Mouse (Mus musculus) small intestine, adult 2 months (tissue): ENCODE data around the gene Trim56. TPM values are rescaled to one million over a fixed set of nuclear protein-coding genes. Genes with fewer than 3 reads are reported as not detected.
"Not testable (repeated sequence)": the region's sequence is repeated elsewhere in the genome, so short reads cannot be mapped to it uniquely, and the experiment has no call there.

ENCODE experiments used
- H3K27ac ChIP-seq: fragments of 200-500 bp; 2 replicates; pipeline ENCODE4 v1.5.1; 2012; ENCODE audit warnings: low read depth, low read length, control low read depth, inconsistent platforms; ENCODE audit not compliant: insufficient read depth
- H3K27me3 ChIP-seq: fragments of 200-500 bp; 2 replicates; pipeline ENCODE4 v1.6.1; 2012; ENCODE audit warnings: mild to moderate bottlenecking, moderate library complexity, low read length, inconsistent platforms; ENCODE audit not compliant: control insufficient read depth, insufficient read depth
- H3K36me3 ChIP-seq: fragments of 200-500 bp; 2 replicates; pipeline ENCODE4 v1.6.1; 2012; ENCODE audit warnings: mild to moderate bottlenecking, low read length, control low read depth, inconsistent platforms; ENCODE audit not compliant: control insufficient read depth, insufficient read depth
- H3K4me1 ChIP-seq: fragments of 200-500 bp; 2 replicates; pipeline ENCODE4 v1.6.1; 2012; ENCODE audit warnings: low read length, inconsistent platforms, mixed read lengths; ENCODE audit not compliant: control insufficient read depth, insufficient read depth, insufficient read length
- H3K4me3 ChIP-seq: fragments of 200-500 bp; 2 replicates; pipeline ENCODE4 v1.5.1; 2012; ENCODE audit warnings: low read depth, mild to moderate bottlenecking, control low read depth, inconsistent platforms, low read length, moderate library complexity
- CTCF ChIP-seq: fragments of 200-500 bp; IDR thresholded peaks from 2 replicates; pipeline ENCODE4 v1.5.1; 2012; ENCODE audit warnings: low read depth, mild to moderate bottlenecking, control low read depth, inconsistent platforms, low read length, moderate library complexity, mixed read lengths; ENCODE audit not compliant: insufficient replicate concordance, insufficient read length; ENCODE audit errors: extremely low read depth
- POLR2A ChIP-seq: fragments of 200-500 bp; IDR thresholded peaks from 2 replicates; pipeline ENCODE4 v1.6.1; 2012; ENCODE audit warnings: low read depth, mild to moderate bottlenecking, control low read depth, inconsistent platforms, low read length, moderate library complexity
- WGBS: fragments of 180-500 bp; shearing (Covaris S2); methylation state at CpG from one replicate; pipeline ENCODE4 v1.1.7; 2018; 5-methylcytosine and 5-hydroxymethylcytosine counted together
- polyA plus RNA-seq: library from polyadenylated mRNA; depleted of rRNA; stranded (reverse); fragments of >200 nt; gene quantifications from 2 replicates; pipeline ENCODE4 v1.2.3, GENCODE M21; 2012; rRNA removed

Trim56 gene
- 10.3 and 19.9 TPM in 2 replicates for polyA plus RNA-seq

DNA sequence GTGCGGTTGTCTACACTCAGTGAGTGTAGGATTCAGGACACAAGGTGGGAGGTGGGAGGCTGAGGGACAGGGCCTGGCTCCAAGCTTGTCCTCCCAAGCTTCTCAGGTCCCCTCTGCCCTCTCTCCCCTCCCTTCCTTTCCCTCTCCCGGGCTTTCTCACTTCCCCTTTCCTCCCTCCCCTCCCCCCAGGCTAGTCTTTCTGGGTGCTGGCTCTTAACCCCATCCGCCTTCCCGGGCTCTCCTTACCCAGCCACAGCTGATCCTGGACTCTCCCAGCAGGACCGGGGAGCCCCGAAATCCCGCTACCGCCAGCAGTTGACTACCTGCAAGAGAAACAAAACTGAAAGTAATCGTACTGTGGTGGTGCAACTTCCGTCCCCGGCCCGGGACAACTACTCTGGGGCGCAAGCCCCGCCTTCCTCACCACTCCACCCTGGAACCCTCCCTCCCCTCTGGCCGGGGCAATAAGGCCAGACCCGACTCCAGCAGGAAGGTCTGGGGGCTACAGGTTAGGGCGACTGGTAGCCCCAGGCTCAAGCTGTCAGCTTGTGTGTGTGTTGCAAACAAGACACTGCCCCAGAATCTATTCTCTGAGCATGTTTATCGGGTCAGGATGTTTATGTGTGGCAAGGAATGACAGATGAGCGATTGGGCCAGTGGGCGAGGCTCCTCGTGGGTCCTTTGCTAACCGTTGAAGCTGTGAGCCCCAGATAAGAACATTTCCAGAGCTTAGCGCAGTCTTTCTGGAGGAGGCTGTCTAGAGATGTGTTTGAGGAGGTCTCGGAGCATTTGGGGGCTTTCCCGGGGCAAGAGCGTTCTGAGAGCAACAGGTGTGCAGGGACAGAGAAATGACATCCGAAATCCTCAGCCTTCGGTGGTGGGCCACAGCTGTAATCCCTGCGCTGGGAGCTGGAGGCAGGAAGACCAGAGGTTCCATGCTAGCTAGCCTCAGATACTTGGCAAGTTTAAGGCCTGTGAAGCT, at the start of gene Trim56:
TSS of gene Trim56 (minus strand) at position 344 of the 982 bp plus-strand sequence.
- WGBS, result 4% methylated on average over 29 of the region's 29 CpGs
- Histone ChIP-seq H3K27me3 (no peaks in the 10 kb centered on the region), H3K27ac (peak within 1 kb of the TSS; percentile 74), H3K36me3 (peaks cover 25% of the 10 kb centered on the region), H3K4me3 (peak within 1 kb of the TSS; percentile 88), H3K4me1 (peaks cover 18% of the 10 kb centered on the region)
- TF ChIP-seq POLR2A (peak; percentile 59; the same call in 1 of the 2 replicates), CTCF (no peak)

DNA sequence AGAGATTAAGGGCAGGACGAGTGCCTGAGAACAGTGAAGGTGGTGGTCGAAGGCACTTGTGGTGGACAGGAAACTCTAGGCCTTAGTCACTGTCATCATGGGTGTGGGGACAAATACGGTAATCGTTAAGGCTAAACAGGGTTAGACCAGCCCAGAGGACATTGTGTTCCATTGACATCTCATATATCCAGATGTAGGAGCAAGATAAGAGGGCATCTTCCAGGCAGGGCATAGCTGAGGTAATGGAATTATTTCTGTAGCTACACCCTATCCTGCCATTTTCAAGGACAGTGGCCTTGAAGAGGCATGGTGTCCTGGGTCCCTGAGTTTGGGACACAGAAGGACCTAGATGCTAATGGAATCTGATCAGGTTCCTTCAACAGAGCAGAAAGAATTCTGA, 45.8 kb upstream of the Trim56 start:
- Histone ChIP-seq H3K27me3 (no peaks in the 10 kb centered on the region), H3K4me1 (peaks cover 8% of the 10 kb centered on the region; the same call in 1 of the 2 replicates), H3K27ac (peak overlapping the region; percentile 52), H3K4me3 (peak overlapping the region; percentile 58), H3K36me3 (peaks cover 38% of the 10 kb centered on the region)
- TF ChIP-seq CTCF (no peak), POLR2A (no peak)
- WGBS, result 62% methylated on average over 4 of the region's 4 CpGs

- Histone ChIP-seq H3K27ac (peak overlapping the region; percentile 29; the same call in 1 of the 2 replicates), H3K27me3 (no peaks in the 10 kb centered on the region), H3K4me1 (peaks cover 12% of the 10 kb centered on the region; the same call in 1 of the 2 replicates), H3K36me3 (peaks cover 50% of the 10 kb centered on the region), H3K4me3 (peak overlapping the region; percentile 39)
- no peak for TF ChIP-seq POLR2A
- peak; percentile 99 for TF ChIP-seq CTCF
- 7% methylated on average over 11 of the region's 11 CpGs for WGBS
Observed at GRCm38 (mm10) chr5:137159461-137159860, 43.5 kb upstream of the Trim56 start.

DNA sequence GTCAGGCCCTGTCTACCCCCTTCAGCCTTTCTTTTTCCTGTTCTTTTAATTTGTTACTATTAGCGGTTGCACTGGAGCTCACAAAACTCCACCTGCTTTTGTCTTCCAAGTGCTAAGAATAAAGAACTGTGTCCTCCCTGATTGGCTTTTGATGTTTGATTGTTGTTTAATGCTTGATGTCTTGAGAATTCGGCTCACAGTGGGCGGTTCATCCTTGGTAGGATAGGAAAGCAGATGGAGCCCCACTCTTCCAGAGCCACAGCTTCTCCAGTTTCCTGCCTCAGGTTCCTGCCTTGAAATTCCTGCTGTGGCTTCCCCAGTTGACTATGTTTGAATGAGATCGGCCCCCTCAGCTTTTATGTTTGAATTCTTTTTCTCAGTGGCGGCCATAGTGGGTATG, 37.3 kb upstream of the Trim56 start:
- H3K36me3 ChIP-seq, result peaks cover 38% of the 10 kb centered on the region
- 97% methylated on average over 5 of the region's 5 CpGs for WGBS
- no peak for TF ChIP-seq POLR2A
- TF ChIP-seq CTCF, result no peak
- no peak overlapping the region for H3K27ac ChIP-seq
- H3K4me3 ChIP-seq, result no peak overlapping the region
- H3K4me1 ChIP-seq, result peaks cover 7% of the 10 kb centered on the region; the same call in 1 of the 2 replicates
- H3K27me3 ChIP-seq, result no peaks in the 10 kb centered on the region

DNA sequence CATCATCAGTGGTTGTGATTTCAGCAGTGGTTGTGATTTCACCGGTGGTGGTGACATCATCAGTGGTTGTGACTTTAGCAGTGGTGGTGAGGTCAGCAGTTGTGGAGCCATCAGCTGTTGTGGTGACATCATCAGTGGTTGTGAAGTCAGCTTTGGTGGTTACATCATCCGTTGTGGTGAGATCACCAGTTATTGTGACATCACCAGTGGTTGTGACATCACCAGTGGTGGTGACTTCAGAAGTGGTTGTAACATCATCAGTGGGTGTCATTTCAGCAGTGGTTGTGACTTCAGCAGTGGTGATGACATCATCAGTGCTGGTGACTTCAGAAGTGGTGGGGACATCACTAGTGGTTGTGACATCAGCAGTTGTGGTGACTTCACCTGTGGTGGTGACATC, 36.6 kb upstream of the Trim56 start:
- Histone ChIP-seq H3K27me3 (no peaks in the 10 kb centered on the region), H3K4me3 (no peak overlapping the region), H3K27ac (no peak overlapping the region), H3K36me3 (peaks cover 41% of the 10 kb centered on the region), H3K4me1 (peaks cover 7% of the 10 kb centered on the region; the same call in 1 of the 2 replicates)
- TF ChIP-seq POLR2A (no peak), CTCF (no peak)
- 58% methylated on average over 2 of the region's 2 CpGs for WGBS

GRCm38 (mm10) chr5:137149272-137149882, 33.4 kb upstream of the Trim56 start, which contains the start of gene Muc3:
Muc3 (minus strand) TSS chr5:137149322.
- H3K27me3 ChIP-seq, H3K4me3 ChIP-seq, H3K27ac ChIP-seq, H3K4me1 ChIP-seq: not testable (repeated sequence)
- peaks cover 55% of the 10 kb centered on the region for H3K36me3 ChIP-seq

DNA sequence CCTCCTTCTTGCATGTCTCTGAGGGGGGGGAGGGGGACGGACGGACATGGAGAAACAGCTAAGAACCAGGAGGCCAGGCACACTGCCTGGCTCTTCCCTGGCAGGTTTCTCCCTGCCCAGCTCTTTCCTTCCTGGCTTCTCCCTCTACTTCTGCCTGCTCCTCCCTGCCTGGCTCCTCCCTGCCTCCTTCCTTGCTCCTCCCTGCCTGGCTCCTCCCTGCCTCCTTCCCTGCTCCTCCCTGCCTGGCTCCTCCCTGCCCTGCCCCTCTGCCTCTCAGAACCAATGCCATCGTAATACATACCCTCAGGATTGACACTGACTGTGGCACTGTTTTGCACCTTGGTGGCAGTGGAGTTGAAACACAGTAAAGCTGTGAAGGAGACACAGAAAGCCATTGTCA, 24.8 kb upstream of the Trim56 start:
- H3K36me3 ChIP-seq, result peaks cover 93% of the 10 kb centered on the region
- H3K27ac ChIP-seq, result no peak overlapping the region
- no peak overlapping the region for H3K4me3 ChIP-seq
- no peaks in the 10 kb centered on the region for H3K4me1 ChIP-seq
- TF ChIP-seq POLR2A (no peak), CTCF (no peak)
- 23% methylated on average over 3 of the region's 3 CpGs for WGBS
- no peaks in the 10 kb centered on the region for H3K27me3 ChIP-seq
